Mouse (Mus musculus): ENCODE data around the gene Polr3gl. TPM values are rescaled to one million over a fixed set of nuclear protein-coding genes. Genes with fewer than 3 reads are reported as not detected.

Gene Polr3gl
- polyA plus RNA-seq, 3 experiments from 2014 or later: 26.9 to 48.9 (median 33.8) TPM

DNA sequence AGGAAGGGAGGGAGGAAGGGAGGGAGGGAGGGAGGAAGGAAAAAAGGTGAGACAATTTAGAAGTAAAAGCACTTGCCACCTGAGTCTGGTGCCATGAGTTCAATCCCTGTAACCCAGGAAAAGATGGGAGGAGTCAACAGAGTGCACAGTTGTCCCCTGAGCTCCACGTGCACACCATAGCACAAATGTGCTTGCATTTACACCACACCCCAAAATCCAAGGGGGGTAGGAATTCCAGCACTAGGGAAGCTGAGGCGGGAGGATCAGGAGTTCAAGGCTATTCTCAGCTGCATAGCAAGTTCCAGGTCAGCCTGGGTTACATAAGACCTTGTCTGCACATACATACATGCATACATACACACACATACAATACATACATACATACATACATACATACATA is 22.6 kb downstream of the Polr3gl start:
- ATAC-seq: no peak

DNA sequence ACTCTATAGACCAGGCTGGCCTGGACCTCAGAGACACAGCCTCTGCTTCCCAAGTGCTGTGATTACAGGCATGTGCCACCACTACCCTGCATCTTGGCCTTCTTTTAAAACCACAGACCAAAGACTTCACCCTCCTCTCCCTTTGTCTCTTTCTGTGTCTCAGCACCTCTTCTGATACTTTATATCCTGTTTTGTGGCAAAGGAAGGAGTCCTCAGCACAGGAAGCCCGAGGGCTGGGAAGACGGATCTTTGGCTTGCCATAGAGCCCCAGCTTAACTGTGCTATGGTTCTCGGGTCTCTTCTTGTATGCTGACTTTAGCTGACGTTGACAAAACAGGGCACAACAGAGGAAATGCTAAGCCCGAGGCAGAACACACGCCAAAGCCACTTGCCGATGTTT is 23.3 kb downstream of the Polr3gl start:
- ATAC-seq: peak; percentile 73

DNA sequence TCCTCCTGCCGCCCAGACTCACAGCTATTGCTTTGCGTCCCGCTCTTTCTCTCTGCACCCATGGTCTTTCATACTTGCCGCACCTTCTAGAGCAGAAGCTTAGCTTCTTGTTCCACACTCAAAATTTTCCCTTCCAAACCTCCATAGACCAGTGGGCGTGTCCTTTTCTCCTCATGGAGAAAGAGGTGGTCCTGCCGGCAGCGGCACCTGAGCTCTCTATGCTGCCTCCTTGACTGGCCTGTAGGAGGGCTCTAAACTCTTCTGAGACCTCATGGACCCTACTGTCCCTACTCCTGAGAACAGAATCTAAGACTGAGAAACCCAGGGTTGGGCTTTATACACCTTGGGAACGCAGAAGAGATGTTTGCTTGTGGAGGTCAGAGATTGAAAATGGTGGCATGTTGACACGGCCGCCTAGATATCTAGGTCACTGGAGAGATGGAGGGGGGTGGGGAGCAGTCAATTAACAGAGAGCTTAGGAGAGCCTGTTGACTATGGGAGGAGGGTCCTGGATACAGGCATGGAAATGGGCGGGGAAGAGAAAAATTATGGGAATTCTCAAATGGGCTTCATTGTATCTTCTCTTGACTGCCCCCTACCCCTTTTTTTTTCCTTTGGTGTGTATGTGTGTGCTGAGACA is 23.9 kb downstream of the Polr3gl start:
- no peak for ATAC-seq

DNA sequence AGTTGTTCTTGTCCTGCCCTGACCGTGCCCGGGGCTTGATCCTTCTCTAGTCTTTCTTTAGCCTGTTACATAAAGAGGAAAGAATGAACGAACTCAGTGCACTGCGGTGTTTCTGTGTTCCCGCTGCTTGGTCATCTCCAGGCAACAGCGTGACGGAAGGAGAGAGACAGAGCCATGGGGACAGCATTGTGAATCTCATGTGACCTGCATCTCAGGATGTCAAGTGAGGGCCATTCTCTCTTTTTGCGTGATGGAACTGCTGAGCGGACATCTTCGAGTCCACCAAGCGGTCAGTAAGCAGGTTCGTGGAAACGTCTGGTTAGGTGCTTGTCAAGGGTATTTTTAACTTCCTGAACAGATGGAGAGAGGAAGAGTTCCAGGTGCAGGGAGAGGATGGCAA is 24.5 kb downstream of the Polr3gl start:
- no peak for ATAC-seq

DNA sequence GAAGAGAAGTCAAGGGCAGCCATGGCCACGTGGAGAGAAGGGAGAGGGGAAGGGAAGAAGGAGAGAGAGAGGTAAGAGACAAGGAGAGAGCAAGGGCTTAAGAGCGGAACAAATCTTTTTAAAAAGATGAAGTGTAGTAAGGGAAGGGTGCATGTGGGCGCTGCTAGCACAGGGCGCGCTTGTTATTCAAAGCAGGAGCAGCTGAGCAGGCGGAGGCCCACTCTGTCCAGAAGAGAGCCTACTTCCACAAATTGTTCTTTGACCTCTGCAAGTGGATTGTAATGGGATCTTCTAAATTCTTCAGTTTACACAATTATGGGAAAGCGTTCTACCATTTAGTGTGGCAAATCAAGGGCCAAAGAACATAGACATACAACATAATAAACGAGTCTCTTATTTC is 25.4 kb downstream of the Polr3gl start:
- ATAC-seq: no peak

DNA sequence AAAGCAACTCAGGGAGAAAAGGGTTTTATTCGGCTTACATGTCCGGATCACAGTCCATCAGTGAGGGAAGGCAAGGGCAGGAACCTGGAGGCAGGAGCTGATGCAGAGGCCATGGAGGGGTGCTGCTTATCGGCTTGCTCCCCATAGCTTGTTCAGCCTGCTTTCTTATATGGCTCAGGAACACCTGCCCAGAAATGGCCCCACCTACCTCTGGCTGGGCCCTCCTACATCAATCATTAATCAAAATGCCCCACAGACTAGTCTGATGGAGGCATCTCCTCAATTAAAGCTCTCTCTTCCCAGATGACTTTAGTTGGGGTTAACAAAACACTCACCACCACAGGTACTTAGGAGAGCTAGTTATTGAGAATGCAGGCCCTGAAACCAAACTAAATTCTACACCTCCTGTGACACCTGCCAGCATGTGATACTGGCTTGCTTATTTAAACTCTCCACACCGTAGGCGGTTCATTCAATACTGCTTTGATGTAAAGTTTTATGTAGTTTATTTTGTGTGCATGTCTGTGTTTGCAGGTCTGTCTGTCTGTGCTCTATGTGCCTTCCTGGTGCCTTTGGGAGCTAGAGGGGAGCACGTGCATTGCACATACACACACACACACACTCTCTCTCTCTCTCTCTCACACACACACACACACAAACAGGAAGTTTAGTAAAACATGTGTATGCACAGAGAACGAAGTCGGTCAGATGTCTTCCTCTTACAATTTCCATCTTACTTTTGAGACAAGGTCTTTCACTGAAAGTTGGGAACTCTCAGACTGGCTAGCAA is 27.1 kb downstream of the Polr3gl start:
- ATAC-seq: peak; percentile 42

DNA sequence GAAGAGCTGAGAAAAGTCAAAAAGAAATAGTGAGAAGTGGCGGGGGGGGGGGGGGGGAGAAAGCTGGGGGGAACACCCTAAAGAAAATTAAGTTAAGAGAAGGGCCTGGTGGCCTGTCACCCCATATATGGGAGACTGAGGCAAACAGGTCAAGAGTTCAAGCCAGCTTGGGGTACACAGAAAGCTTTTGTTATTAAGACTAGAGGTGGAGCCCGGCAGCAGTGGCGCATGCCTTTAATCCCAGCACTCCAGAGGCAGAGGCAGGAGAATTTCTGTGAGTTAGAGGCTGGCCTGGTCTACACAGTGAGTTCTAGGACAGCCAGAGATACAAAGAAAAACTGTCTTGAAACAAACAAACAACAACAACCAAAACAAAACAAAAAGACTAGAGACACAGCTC is 28.9 kb downstream of the Polr3gl start:
- ATAC-seq: no peak

DNA sequence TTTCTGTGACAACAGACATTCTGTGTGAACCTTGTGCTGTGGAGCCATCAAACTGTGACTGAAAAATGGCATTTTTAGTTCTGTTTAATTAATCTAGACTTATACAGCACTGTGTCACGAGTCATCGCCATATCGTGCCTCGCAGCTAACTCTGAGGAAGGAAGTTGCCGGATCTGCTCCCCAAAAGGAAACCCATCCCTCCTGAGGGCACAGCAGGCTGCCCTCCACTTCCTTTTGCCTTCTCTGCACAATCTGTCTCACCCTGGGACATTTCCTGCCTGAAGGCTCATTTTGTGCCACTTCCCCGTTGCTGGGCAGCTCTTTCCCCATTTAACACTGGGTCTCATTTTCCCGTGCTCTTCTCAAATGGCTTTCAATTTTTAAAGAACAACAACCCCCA is 29.3 kb downstream of the Polr3gl start:
- ATAC-seq: peak; percentile 81

DNA sequence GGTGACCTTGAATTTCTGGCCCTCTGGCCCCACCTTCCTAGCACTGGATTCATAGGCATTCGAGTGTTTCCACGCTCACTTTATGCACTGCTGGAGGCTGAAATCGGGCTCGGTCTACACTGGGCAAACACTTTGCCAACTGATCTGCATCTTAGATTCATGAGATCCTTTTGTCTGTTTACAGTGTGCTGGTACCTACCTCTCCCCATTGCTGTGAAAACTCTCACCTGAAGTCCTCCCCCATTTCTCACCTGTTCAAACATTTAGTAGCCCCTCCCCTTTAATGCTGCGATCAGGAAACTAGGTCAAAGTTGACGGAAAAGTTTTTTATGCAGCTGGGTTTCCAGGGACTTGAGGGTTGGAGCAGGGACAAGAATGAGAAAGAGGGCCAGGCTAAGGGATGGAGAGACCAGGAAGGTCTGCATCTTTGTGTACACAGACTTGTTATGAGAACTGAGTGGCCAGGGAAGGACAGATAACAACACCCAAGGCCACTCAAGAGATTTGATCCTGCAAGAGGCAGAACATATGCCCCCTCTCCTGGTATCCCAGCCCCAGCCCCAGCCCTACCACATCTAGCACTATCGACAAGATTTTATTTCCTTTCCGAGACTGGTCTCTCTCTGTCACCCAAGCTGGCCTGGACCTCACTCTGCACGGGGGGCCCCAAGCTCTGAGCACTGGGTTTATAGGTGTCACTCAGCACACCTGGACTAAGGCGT is 29.9 kb downstream of the Polr3gl start:
- no peak for ATAC-seq

DNA sequence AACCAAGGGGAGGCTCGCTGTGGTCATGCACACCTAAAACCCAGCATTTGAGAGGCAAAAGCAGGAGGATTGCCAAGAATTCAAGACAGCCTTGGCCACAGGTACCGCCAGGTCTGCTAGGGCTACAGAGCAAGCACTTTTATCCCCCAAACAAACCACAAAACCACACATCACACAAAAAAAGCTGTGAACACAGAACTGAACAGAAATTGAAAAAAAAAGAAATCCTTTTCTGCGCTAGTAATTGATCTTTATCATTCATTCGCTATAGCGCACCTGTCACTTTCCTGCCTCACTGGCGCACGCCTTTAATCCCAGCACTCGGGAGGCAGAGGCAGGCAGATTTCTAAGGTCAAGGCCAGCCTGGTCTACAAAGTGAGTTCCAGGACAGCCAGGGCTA is 30.7 kb downstream of the Polr3gl start:
- ATAC-seq: no peak

DNA sequence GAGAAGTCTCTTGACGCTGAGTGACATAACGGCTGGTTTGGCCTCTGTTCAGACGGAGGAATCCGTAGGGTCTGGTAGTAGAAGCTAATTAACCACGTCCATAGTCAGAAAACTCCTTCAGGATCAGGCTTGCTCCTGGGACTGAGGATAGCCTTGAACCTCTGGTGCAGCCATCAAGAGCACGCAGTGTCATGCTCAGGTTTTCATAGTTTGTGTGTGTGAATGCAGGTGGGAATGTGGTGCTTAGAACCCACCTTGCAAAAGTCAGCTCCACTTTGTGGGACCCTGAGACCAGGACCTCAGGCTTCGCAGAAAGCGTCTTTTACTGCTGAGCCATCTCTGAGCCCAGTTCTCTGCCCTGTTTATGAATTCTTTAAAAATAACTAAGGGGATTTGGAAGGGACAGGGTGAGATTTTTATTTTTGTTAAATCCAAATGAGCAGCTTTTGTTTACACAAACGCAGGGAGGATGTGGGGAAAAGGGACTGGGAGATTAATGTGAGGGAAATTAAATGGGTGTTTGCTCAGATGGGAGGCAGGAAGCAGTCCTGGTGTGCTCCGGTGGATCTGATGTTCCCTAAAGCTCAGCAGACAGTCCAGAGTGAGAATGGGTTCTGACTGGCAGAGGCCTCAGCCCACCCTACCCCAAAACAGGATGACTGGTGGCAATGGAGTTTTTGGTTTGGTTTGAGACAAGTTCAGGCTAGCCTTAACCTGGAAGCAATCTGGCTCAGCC is 31.9 kb downstream of the Polr3gl start:
- ATAC-seq: no peak

DNA sequence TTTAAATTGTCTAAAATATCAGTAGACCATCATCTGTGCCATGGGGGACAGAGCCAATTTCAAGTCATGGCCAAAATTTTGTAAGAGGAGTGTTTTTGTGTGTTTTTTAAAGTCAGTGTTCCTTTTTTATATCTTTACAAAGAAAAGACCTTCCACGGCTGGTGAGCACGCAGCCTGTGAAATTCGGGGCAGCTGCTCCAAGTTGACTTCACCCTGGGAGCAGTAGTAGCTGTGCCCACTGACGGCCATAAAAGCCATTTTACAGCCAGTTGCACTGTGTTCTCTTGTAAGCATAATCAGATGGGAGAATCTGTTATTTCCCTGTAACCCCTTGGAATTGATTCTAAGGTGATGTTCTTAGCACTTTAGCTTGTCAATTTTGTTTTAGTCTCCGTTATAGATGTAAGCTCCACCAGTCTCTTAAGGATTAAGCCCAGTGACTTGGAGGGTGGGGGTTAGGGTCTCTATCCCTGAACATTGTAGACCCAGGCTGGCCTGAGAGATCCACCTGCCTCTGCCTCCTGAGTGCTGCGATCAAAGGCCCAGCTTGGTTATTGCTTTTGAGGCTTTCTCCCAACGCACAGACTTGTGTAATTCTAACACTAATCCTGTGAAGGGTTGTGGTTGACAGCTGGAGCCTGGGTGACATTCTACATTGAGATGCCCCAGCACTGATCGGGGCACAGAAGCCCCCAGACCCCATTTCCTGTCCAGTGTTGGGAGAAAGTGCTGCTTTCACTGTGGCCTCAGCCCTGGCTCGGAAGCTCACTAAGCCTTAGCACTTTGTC is 32.9 kb downstream of the Polr3gl start:
- ATAC-seq: no peak

DNA sequence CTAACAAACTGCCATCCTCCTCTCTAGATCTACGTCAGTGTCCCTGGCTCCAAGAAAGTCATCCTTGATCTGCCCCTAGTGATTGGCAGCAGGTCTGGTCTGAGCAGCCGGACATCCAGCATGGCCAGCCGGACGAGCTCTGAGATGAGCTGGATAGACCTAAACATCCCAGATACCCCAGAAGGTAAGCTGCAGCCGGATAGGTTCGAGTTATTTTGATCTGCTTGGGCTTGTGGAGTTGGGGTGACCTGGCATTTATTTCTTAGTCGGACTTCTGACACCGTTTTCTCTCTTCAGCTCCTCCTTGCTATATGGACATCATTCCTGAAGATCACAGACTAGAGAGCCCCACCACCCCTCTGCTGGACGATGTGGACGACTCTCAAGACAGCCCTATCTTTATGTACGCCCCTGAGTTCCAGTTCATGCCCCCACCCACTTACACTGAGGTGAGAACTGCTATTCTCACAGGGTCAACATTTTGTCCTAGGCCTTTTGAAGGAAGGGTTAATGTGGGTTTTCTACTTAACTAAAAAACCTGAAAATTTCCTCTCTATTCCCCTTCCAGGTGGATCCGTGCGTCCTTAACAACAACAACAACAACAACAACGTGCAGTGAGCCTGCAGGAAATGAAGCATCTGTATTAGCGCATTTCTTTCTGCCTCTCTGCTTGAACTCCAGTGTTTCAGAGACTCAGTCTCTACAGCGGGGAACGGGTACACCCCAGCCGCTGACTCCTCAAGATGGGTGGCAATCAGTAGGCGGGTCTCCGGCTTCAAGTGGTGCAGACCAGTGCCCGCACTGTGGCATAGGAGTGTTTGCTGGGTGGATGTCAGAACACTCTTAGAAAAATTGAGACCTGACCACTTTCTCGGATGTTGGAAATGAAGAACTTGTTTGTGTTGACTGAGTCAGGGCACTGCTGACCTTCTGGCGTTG is 33.8 kb downstream of the Polr3gl start:
- no peak for ATAC-seq

DNA sequence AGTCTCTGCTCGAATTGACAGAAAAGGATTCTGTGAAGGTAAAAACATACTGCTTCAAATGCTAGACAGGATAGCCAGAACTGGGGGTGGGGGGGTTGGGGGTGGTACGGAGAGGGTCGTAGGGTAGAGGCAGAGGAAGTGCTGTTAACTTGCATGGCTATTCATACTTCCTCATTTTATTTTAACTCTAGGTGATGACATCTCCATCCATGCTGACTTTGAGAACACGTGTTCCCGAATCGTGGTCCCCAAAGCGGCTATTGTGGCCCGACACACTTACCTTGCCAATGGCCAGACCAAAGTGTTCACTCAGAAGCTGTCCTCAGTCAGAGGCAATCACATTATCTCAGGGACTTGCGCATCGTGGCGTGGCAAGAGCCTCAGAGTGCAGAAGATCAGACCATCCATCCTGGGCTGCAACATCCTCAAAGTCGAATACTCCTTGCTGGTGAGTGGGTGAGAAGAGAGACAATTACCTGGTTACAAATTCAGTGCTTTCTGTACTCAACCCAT is 34.5 kb downstream of the Polr3gl start:
- ATAC-seq: no peak

DNA sequence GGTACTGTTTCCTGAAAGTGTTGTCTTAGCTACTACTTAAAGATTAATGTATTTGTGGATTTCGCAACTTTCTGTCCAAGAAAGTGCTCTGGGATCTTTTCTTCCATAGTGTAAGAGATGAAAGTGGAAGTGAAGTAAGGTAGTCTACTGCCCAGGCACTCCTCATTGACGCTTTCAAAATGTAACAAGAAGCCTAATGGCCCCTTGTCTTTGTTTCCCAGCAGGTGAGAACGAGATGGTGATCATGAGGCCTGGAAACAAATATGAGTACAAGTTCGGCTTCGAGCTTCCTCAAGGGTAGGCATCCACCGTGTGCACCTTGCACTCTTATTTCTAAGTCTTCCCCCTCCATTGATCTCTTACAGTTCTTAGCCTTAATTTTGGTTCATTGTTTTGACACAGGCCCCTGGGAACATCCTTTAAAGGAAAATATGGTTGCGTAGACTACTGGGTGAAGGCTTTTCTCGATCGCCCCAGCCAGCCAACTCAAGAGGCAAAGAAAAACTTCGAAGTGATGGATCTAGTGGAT is 35.2 kb downstream of the Polr3gl start:
- ATAC-seq: no peak

DNA sequence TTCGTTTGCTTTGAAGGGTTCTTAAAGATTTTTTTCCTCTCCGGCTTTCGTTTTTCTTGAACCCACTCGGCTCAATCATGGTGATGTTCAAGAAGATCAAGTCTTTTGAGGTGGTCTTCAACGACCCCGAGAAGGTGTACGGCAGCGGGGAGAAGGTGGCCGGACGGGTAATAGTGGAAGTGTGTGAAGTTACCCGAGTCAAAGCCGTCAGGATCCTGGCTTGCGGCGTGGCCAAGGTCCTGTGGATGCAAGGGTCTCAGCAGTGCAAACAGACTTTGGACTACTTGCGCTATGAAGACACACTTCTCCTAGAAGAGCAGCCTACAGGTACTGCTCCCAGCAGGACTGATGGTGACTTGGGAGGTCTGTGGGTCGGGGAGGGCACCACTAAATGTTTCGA is 35.8 kb downstream of the Polr3gl start:
- peak; percentile 6 for ATAC-seq

DNA sequence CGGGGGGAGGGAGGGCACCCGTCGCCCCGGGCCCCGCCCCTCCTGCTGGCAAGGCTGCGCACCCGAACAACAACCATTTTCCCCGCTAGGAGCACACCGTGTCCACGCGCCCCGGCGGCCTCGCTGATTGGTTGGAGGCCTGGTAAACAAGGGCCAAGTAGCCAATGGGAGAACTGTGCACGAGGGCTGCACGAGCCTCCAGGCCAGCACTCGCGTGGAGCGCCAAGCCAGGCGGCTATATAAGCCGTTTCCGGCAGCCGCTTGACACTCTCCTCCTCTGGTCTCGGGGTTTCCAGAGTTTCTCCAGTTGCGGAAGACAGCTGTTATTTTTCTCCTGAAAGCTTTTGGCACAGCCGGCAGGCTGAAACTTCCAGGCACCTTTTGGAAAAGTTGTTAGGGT is 36.3 kb downstream of the Polr3gl start, which contains the start of gene Txnip:
Gene Txnip (plus strand): TSS at position 264 of the 400 bp plus-strand sequence.
- peak; percentile 81 for ATAC-seq

DNA sequence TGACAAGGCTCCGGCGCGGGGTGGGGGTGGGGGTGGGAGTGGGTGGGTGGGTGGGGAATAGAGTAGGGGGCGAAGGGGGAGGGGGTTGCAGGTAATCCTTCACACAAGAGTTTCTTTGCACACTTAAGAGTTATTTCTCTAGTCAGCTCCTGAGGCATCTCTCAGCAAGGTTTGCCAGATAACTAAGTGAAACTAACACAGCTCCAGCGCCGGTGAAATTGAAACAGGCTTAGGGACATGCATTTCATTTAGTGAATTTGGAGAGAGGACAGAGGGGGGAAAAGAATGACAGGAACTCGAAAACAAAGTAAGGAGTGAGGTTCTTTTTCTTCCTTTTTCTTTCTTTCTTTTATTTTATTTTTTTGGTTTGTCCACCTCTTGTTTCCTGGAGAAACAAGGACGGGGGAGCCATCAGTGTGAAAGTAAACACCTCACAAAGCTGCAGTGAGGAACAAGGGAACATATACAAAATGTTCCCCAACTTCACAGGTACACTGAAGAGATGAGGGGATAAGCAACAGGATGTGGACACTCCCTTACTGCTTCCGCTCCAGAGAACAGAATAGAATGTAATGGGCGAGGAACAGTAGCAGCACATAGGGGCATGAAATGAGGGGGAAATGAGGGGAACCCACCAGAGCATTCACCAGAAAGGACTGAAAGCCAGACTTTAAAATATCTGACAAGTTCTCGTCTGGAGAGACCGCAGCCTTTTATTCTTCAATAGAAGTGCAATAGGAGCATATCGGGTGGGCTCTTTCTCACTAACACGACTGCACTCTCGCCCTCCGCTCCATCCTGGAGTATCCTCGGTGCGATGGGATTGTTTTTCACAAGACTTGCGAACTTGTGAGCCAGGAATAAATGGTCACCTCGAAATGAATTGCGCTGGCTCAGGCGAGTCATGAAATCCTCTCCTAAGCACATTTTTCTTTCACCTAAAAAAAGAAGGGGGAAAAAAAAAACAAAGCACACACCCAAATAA is 37.0 kb downstream of the Polr3gl start:
- peak; percentile 62 for ATAC-seq

DNA sequence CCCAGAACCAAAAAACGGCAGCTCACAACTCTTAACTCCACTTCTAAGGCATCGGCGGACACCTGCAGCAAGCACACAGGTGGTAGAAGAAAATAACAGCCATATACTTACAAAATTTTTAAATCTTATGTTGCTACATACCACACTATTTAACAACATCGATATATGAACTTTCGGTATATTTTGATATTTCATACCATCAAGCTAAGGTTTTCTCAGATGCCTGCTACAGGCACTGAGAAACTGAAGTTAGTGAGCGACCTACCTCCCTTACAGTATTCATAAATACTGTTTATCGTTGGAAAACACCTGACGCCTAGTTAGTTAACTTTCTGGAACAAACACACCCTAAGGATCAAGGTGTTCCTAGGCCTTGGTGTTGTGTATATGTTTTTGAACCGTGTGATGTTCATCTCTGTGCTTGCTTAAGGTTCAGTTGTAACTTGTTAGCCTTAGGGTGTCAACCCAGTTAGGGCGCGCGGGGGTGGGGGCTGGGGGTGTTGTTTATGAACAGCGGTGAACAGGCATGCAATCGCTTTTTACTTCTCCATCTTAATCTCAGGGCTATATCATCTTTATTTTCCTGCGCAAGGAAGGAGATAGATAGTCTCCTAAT is 37.9 kb downstream of the Polr3gl start:
- no peak for ATAC-seq
